Mouse (Mus musculus) liver, embryonic 14.5 days (tissue): ENCODE measurements around the gene Ddx52. TPM values are rescaled to one million over a fixed set of nuclear protein-coding genes. Genes with fewer than 3 reads are reported as not detected.

Source experiments
- ATAC-seq: fragments of 200-750 bp; cut with Nextera tagmentation; 2 replicates; pipeline ENCODE4 v1.8.0; 2017; ENCODE audit warnings: moderate number of reproducible peaks, mild to moderate bottlenecking, moderate library complexity; ENCODE audit not compliant: insufficient read depth
- DNase-seq, 3 experiments: peaks; one replicate each; pipeline ENCODE4 v3.0.0-alpha.2; 2012 to 2013; ENCODE audit warnings: low read depth in 3 of 3, low spot score in 3 of 3
- H3K27ac ChIP-seq: fragments of 300-500 bp; sonication (generic); 2 replicates; pipeline ENCODE4 v1.5.1; 2014; ENCODE audit warnings: moderate library complexity, mild to moderate bottlenecking, control low read depth, inconsistent platforms
- H3K27me3 ChIP-seq: fragments of 300-500 bp; sonication (generic); 2 replicates; pipeline ENCODE4 v1.6.1; 2014; ENCODE audit warnings: mild to moderate bottlenecking, low read length, moderate library complexity; ENCODE audit not compliant: control insufficient read depth, insufficient read depth
- H3K36me3 ChIP-seq: fragments of 300-500 bp; sonication (generic); replicated peaks from 2 replicates; pipeline ENCODE4 v1.6.1; 2014; ENCODE audit warnings: low read depth; ENCODE audit not compliant: control insufficient read depth, insufficient read depth
- H3K4me1 ChIP-seq, 2 experiments: fragments of 200-500 bp in 1 of 2; fragments of 300-500 bp in 1 of 2; sonication (generic) in 1 of 2; replicated peaks; 2 replicates each; pipeline ENCODE4 v1.6.1; 2012 to 2014; ENCODE audit warnings: antibody characterized with exemption in 1 of 2, inconsistent platforms in 1 of 2, low read length in 1 of 2; ENCODE audit not compliant: control insufficient read depth in 2 of 2, insufficient read depth in 2 of 2
- H3K4me2 ChIP-seq: fragments of 300-500 bp; sonication (generic); 2 replicates; pipeline ENCODE4 v1.6.1; 2014; ENCODE audit warnings: low read depth, mild to moderate bottlenecking, control low read depth, moderate library complexity
- H3K4me3 ChIP-seq, 2 experiments: fragments of 200-500 bp in 1 of 2; fragments of 300-500 bp in 1 of 2; sonication (generic) in 1 of 2; 2 replicates each; pipeline ENCODE4 v1.5.1; 2012 to 2014; ENCODE audit warnings: low read depth in 2 of 2, low read length in 2 of 2, mild to moderate bottlenecking in 2 of 2, control low read depth in 1 of 2, inconsistent platforms in 1 of 2, moderate library complexity in 1 of 2; ENCODE audit not compliant: insufficient read depth in 1 of 2
- H3K9ac ChIP-seq: fragments of 300-500 bp; sonication (generic); replicated peaks from 2 replicates; pipeline ENCODE4 v1.6.1; 2014; ENCODE audit warnings: mild to moderate bottlenecking, control low read depth, moderate library complexity
- H3K9me3 ChIP-seq: fragments of 300-500 bp; sonication (generic); 2 replicates; pipeline ENCODE4 v1.6.1; 2016; ENCODE audit warnings: low read length, mixed read lengths; ENCODE audit not compliant: control insufficient read depth
- CTCF ChIP-seq: IDR thresholded peaks from 2 replicates; pipeline ENCODE4 v1.5.1; 2016; ENCODE audit warnings: antibody characterized with exemption, low read depth, control low read depth
- EP300 ChIP-seq: IDR thresholded peaks from 2 replicates; pipeline ENCODE4 v1.6.1; 2016; ENCODE audit warnings: antibody characterized with exemption, low read depth
- WGBS: fragments of 180-500 bp; shearing (Covaris S2); extraction: QIAGEN DNeasy Blood & Tissue Kit; methylation state at CpG from one replicate; pipeline ENCODE4 v1.1.7; 2014; ENCODE audit not compliant: insufficient replicate concordance; 5-methylcytosine and 5-hydroxymethylcytosine counted together
- polyA plus RNA-seq, 2 experiments: library from polyadenylated mRNA; depleted of rRNA in 1 of 2; stranded (reverse) in 1 of 2; unstranded in 1 of 2; fragments of >200 nt; fragmentation: Nextera tagmentation in 1 of 2; extraction: Ambion mirVana in 1 of 2; gene quantifications; 2 replicates each; pipeline versions ENCODE4 v1.2.1 to v1.2.3; 2012 to 2014

The Ddx52 gene
- polyA plus RNA-seq, 2 experiments, result 8.6 to 16.6 TPM

DNA sequence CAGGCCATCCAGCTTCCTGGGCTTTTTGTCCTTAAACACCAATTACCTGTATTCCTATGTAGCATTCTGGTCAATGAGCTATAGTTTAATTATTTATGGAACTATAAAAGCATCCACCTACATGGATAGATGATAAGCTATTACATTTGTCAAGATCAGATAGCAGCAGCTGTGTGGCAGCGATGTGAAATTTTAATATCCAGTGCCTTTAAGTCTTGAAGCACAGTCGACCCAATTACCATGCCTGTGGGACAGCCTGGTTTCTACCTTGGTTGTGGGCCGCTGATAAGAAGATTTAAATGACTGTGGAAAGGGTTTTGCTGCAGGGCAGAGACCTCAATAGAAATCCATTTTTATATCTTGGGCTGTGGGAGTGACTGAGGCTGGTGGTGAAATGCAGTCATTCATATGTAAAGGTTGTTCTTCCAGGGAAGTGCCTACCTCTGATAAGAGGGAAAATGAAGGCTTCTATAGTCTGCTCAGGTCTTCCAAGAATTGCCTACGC lies 57.6 kb downstream of the Ddx52 start:
- no peak overlapping the region for H3K4me3 ChIP-seq
- H3K27me3 ChIP-seq, result no peaks in the 10 kb centered on the region
- WGBS, result 72% methylated on average over 4 of the region's 4 CpGs
- no peak overlapping the region for H3K9ac ChIP-seq
- ATAC-seq (no peak), DNase-seq (no peak)
- H3K27ac ChIP-seq, result no peak overlapping the region
- no peak for TF ChIP-seq CTCF
- no peaks in the 10 kb centered on the region; a peak in 1 of 4 replicates for H3K4me1 ChIP-seq
- no peaks in the 10 kb centered on the region for H3K9me3 ChIP-seq
- H3K36me3 ChIP-seq, result peaks cover 30% of the 10 kb centered on the region
- H3K4me2 ChIP-seq, result no peak overlapping the region

- WGBS, result 82% methylated on average over 3 of the region's 3 CpGs
- DNase-seq (no peak), ATAC-seq (no peak)
- no peak overlapping the region for H3K4me2 ChIP-seq
- no peaks in the 10 kb centered on the region for H3K27me3 ChIP-seq
- H3K4me1 ChIP-seq, result no peaks in the 10 kb centered on the region; a peak in 1 of 4 replicates
- no peaks in the 10 kb centered on the region for H3K9me3 ChIP-seq
- no peak overlapping the region for H3K9ac ChIP-seq
- H3K27ac ChIP-seq, result no peak overlapping the region
- TF ChIP-seq EP300, result no peak
- peak; percentile 40 for TF ChIP-seq CTCF
- peaks cover 13% of the 10 kb centered on the region for H3K36me3 ChIP-seq
- no peak overlapping the region for H3K4me3 ChIP-seq
These were observed 59.4 kb downstream of the Ddx52 start for GRCm38 (mm10) chr11:84001257-84001656.

DNA sequence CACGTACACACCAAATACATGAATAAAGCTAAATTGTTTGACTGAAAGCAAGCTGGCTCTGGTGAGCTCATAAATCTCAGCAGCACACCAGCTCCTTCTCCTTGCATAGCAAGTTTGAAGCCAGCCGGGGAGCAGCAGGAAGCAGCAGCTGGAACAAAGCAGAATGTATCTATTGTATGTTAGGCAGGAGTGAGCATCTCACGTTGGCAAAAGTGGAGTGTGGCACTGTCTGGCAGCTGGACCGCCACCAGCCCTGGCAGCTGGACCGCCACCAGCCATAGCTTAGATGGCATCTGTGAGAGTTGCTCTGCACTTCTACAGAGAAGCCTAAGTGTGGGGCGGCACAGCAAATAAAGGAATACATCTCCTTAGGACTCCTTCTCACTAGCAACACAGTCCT lies 62.1 kb downstream of the Ddx52 start:
- Histone ChIP-seq H3K4me2 (no peak overlapping the region), H3K4me1 (no peaks in the 10 kb centered on the region), H3K27ac (no peak overlapping the region), H3K4me3 (no peak overlapping the region), H3K9me3 (no peaks in the 10 kb centered on the region), H3K27me3 (no peaks in the 10 kb centered on the region), H3K9ac (no peak overlapping the region), H3K36me3 (peaks cover 13% of the 10 kb centered on the region)
- WGBS, result 85% methylated on average over 6 of the region's 6 CpGs
- ATAC-seq (no peak), DNase-seq (no peak)
- TF ChIP-seq CTCF (no peak), EP300 (no peak)

GRCm38 (mm10) chr11:84009001-84009400 lies 67.1 kb downstream of the Ddx52 start:
- WGBS, result 80% methylated on average over 9 of the region's 9 CpGs
- no peak overlapping the region for H3K9ac ChIP-seq
- H3K4me3 ChIP-seq, result no peak overlapping the region
- DNase-seq (no peak), ATAC-seq (no peak)
- peak; percentile 35 for TF ChIP-seq CTCF
- no peak for TF ChIP-seq EP300
- no peaks in the 10 kb centered on the region for H3K27me3 ChIP-seq
- H3K4me1 ChIP-seq, result no peaks in the 10 kb centered on the region
- no peak overlapping the region for H3K4me2 ChIP-seq
- no peak overlapping the region for H3K27ac ChIP-seq
- no peaks in the 10 kb centered on the region for H3K9me3 ChIP-seq
- peaks cover 9% of the 10 kb centered on the region for H3K36me3 ChIP-seq

GRCm38 (mm10) chr11:84010411-84010810 lies 68.5 kb downstream of the Ddx52 start:
- Histone ChIP-seq H3K4me3 (no peak overlapping the region), H3K9ac (no peak overlapping the region), H3K27me3 (no peaks in the 10 kb centered on the region), H3K36me3 (peaks cover 9% of the 10 kb centered on the region), H3K27ac (no peak overlapping the region), H3K4me1 (no peaks in the 10 kb centered on the region), H3K9me3 (no peaks in the 10 kb centered on the region), H3K4me2 (no peak overlapping the region)
- DNase-seq (no peak), ATAC-seq (no peak)
- 86% methylated on average over 9 of the region's 9 CpGs for WGBS
- TF ChIP-seq CTCF (no peak), EP300 (no peak)
